Mouse (Mus musculus) testis, adult 2 months (tissue): ENCODE measurements at regions not wholly inside any gene's neighbourhood (a gene's known extent, or its start where the extent isn't known, plus 50 kb on each side); places are given as distances from the start of the nearest gene placed in this dataset.

Experiments used
- CTCF ChIP-seq: fragments of 200-500 bp; IDR thresholded peaks from 2 replicates; pipeline ENCODE4 v1.5.1; 2012; ENCODE audit warnings: low read depth, mild to moderate bottlenecking, inconsistent platforms, low read length, moderate library complexity; ENCODE audit not compliant: control insufficient read depth, insufficient read depth, insufficient replicate concordance
- POLR2A ChIP-seq: fragments of 200-500 bp; IDR thresholded peaks from 2 replicates; pipeline ENCODE4 v1.6.1; 2012; ENCODE audit warnings: low read depth, mild to moderate bottlenecking, inconsistent platforms, low read length, moderate library complexity; ENCODE audit not compliant: control insufficient read depth

DNA sequence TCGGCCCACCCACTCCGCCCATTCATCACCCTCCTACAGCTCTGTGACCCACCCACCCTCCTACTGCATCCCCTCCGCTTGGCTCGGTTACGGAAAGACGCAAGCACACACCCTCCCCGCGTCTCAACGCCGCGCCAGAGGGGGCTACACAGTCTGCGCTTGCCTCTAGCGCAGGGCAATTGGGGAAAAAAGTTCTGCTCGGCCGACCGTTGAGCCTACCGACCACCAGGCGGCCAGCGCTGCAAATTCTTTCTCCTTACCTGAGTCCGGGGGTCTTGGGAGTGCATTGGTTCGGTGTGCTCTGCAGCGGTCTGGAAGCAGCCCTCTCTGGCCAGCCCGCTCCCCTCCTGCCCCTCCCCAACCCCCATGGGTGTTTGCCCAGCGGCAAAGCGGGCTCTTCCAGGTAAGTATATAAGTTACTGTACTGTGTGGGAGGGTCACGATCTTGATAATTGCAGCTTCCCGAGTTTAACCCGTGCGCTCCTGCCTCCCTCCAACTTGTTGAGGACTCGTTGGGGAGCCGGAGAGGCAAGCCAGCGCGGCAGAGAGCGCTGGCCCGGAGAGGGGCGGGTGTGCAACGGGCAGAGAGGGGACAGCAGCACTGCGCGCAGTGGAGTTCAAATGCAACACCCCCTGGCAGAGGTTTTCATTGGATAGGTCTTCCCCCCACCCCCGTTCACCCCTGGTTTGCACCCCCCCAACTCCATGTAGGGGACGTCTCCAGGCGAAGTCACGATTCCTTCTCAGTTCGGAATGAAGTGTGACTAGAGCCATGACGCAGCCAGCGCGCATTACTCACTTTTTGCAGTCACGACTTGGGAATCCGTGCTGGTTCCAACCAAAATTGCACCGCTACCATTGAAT is 85.5 kb upstream of the Hsd17b12 start:
- TF ChIP-seq CTCF (no peak), POLR2A (no peak)
